Mouse (Mus musculus) liver, embryonic 16.5 days (tissue): Measurements from ENCODE around the gene Knl1. TPM values are rescaled to one million over a fixed set of nuclear protein-coding genes. Genes with fewer than 3 reads are reported as not detected.

Source experiments
- ATAC-seq: fragments of 200-750 bp; cut with Nextera tagmentation; 2 replicates; pipeline ENCODE4 v1.8.0; 2017; ENCODE audit warnings: low read depth, mild to moderate bottlenecking, moderate number of reproducible peaks, moderate library complexity
- H3K27ac ChIP-seq: fragments of 300-500 bp; sonication (generic); 2 replicates; pipeline ENCODE4 v1.5.1; 2014; ENCODE audit warnings: mild to moderate bottlenecking, low read length
- H3K27me3 ChIP-seq: fragments of 300-500 bp; sonication (generic); 2 replicates; pipeline ENCODE4 v1.6.1; 2014; ENCODE audit warnings: low read depth, low read length, mixed read lengths; ENCODE audit not compliant: control insufficient read depth, insufficient read depth
- H3K36me3 ChIP-seq: fragments of 300-500 bp; sonication (generic); 2 replicates; pipeline ENCODE4 v1.6.1; 2014; ENCODE audit warnings: mild to moderate bottlenecking; ENCODE audit not compliant: control insufficient read depth, insufficient read depth
- H3K4me1 ChIP-seq: fragments of 300-500 bp; sonication (generic); 2 replicates; pipeline ENCODE4 v1.6.1; 2014; ENCODE audit warnings: low read depth, low read length, mixed read lengths; ENCODE audit not compliant: control insufficient read depth
- H3K4me2 ChIP-seq: fragments of 300-500 bp; sonication (generic); 2 replicates; pipeline ENCODE4 v1.6.1; 2014; ENCODE audit warnings: low read depth, low read length, mixed read lengths
- H3K4me3 ChIP-seq: fragments of 300-500 bp; sonication (generic); 2 replicates; pipeline ENCODE4 v1.5.1; 2014; ENCODE audit warnings: low read depth, mild to moderate bottlenecking, low read length
- H3K9ac ChIP-seq: fragments of 300-500 bp; sonication (generic); 2 replicates; pipeline ENCODE4 v1.6.1; 2014; ENCODE audit warnings: low read depth, low read length
- H3K9me3 ChIP-seq: fragments of 300-500 bp; sonication (generic); replicated peaks from 2 replicates; pipeline ENCODE4 v1.6.1; 2016; ENCODE audit warnings: low read length; ENCODE audit not compliant: control insufficient read depth
- WGBS: fragments of 180-500 bp; shearing (Covaris S2); extraction: QIAGEN DNeasy Blood & Tissue Kit; methylation state at CpG from one replicate; pipeline ENCODE4 v1.1.7; 2014; ENCODE audit not compliant: insufficient replicate concordance; 5-methylcytosine and 5-hydroxymethylcytosine counted together
- polyA plus RNA-seq: library from polyadenylated mRNA; unstranded; fragments of >200 nt; fragmentation: Nextera tagmentation; extraction: Ambion mirVana; gene quantifications from 2 replicates; pipeline ENCODE4 v1.2.1, GENCODE M21; 2015

The Knl1 gene
- polyA plus RNA-seq, 1 experiment from 2014 or later: 52.2 TPM

GRCm38 (mm10) chr2:119145199-119145598 is 98.3 kb downstream of the Knl1 start:
- no peaks in the 10 kb centered on the region for H3K4me1 ChIP-seq

GRCm38 (mm10) chr2:119146435-119146834 is 99.5 kb downstream of the Knl1 start:
- Histone ChIP-seq H3K4me3 (no peak overlapping the region), H3K27me3 (no peaks in the 10 kb centered on the region), H3K4me1 (no peaks in the 10 kb centered on the region), H3K4me2 (no peak overlapping the region), H3K9ac (no peak overlapping the region), H3K27ac (no peak overlapping the region), H3K36me3 (peaks cover 72% of the 10 kb centered on the region), H3K9me3 (no peaks in the 10 kb centered on the region; the same call in 1 of the 2 replicates)
- no peak for ATAC-seq
- WGBS: 84% methylated on average over 6 of the region's 6 CpGs

More at GRCm38 (mm10) chr2:119145199-119145598, 98.3 kb downstream of the Knl1 start:
- no peak overlapping the region for H3K27ac ChIP-seq
- WGBS: 80% methylated on average over 2 of the region's 2 CpGs
- ATAC-seq: peak; percentile 53
- no peak overlapping the region for H3K4me3 ChIP-seq
- H3K9ac ChIP-seq: no peak overlapping the region
- H3K9me3 ChIP-seq: no peaks in the 10 kb centered on the region; the same call in 1 of the 2 replicates
- no peak overlapping the region for H3K4me2 ChIP-seq
- peaks cover 71% of the 10 kb centered on the region for H3K36me3 ChIP-seq
- H3K27me3 ChIP-seq: no peaks in the 10 kb centered on the region

GRCm38 (mm10) chr2:119147160-119147678 is 100.3 kb downstream of the Knl1 start:
- no peak overlapping the region for H3K9ac ChIP-seq
- no peaks in the 10 kb centered on the region for H3K27me3 ChIP-seq
- ATAC-seq: no peak
- 93% methylated on average over 22 of the region's 22 CpGs for WGBS
- H3K9me3 ChIP-seq: no peaks in the 10 kb centered on the region; the same call in 1 of the 2 replicates
- H3K4me1 ChIP-seq: peaks cover 5% of the 10 kb centered on the region
- peaks cover 71% of the 10 kb centered on the region for H3K36me3 ChIP-seq
- no peak overlapping the region for H3K4me2 ChIP-seq
- H3K4me3 ChIP-seq: no peak overlapping the region
- H3K27ac ChIP-seq: no peak overlapping the region

- WGBS: 88% methylated on average over 8 of the region's 8 CpGs
- Histone ChIP-seq H3K4me1 (peaks cover 8% of the 10 kb centered on the region), H3K36me3 (peaks cover 69% of the 10 kb centered on the region), H3K27me3 (no peaks in the 10 kb centered on the region), H3K4me2 (no peak overlapping the region), H3K9ac (no peak overlapping the region), H3K27ac (no peak overlapping the region), H3K4me3 (no peak overlapping the region), H3K9me3 (no peaks in the 10 kb centered on the region; the same call in 1 of the 2 replicates)
- no peak for ATAC-seq
Measured at GRCm38 (mm10) chr2:119147775-119148174, 100.9 kb downstream of the Knl1 start.

GRCm38 (mm10) chr2:119152255-119152654 is 105.3 kb downstream of the Knl1 start:
- 54% methylated on average over 6 of the region's 6 CpGs for WGBS
- Histone ChIP-seq H3K36me3 (peaks cover 55% of the 10 kb centered on the region), H3K9ac (no peak overlapping the region), H3K4me3 (no peak overlapping the region), H3K4me2 (no peak overlapping the region), H3K4me1 (peaks cover 34% of the 10 kb centered on the region), H3K27me3 (no peaks in the 10 kb centered on the region), H3K9me3 (no peaks in the 10 kb centered on the region), H3K27ac (0 out of 2 replicates have a peak overlapping the region, but pooled peaks have one; percentile 16)
- ATAC-seq: no peak

GRCm38 (mm10) chr2:119154683-119155082 is 107.8 kb downstream of the Knl1 start:
- H3K4me3 ChIP-seq: peak overlapping the region; percentile 99
- H3K4me2 ChIP-seq: peak overlapping the region; percentile 77
- peaks cover 38% of the 10 kb centered on the region for H3K4me1 ChIP-seq
- no peaks in the 10 kb centered on the region for H3K9me3 ChIP-seq
- peak overlapping the region; percentile 96 for H3K9ac ChIP-seq
- no peaks in the 10 kb centered on the region for H3K27me3 ChIP-seq
- H3K36me3 ChIP-seq: peaks cover 36% of the 10 kb centered on the region
- peak overlapping the region; percentile 97 for H3K27ac ChIP-seq
- WGBS: 50% methylated on average over 2 of the region's 2 CpGs
- peak; percentile 25 for ATAC-seq

Other genes with a start within 250 kb of the Knl1 start
- 63.5 and 64.4 TPM in 2 replicates for gene Knstrn, start 233.1 kb upstream of the Knl1 start, polyA plus RNA-seq
- 45.3 and 50.3 TPM in 2 replicates for gene Ivd, start 185.2 kb upstream of the Knl1 start, polyA plus RNA-seq
- 2.9 and 3.0 TPM in 2 replicates for gene Bahd1, start 146.7 kb upstream of the Knl1 start, polyA plus RNA-seq
- gene Chst14, start 120.6 kb upstream of the Knl1 start, polyA plus RNA-seq: 4.0 and 4.9 TPM in 2 replicates
- gene Ccdc32, start 17.7 kb upstream of the Knl1 start, polyA plus RNA-seq: 13.3 and 13.4 TPM in 2 replicates
- gene Rpusd2, start 12.3 kb upstream of the Knl1 start, polyA plus RNA-seq: 2.0 and 2.1 TPM in 2 replicates
- 26.4 and 30.0 TPM in 2 replicates for gene Rad51, start 65.7 kb downstream of the Knl1 start, polyA plus RNA-seq
- 44.1 and 45.6 TPM in 2 replicates for gene Rmdn3, start 109.9 kb downstream of the Knl1 start, polyA plus RNA-seq
- 97.7 and 115 TPM in 2 replicates for gene Gchfr, start 120.7 kb downstream of the Knl1 start, polyA plus RNA-seq
- 0.14 and 0.18 TPM in 2 replicates for gene Gm14137, start 127.4 kb downstream of the Knl1 start, polyA plus RNA-seq
- gene Zfyve19, start 161.5 kb downstream of the Knl1 start, polyA plus RNA-seq: 17.1 and 20.4 TPM in 2 replicates
- 5.9 and 6.6 TPM in 2 replicates for gene Dnajc17, start 161.7 kb downstream of the Knl1 start, polyA plus RNA-seq
- not detected in 2 replicates for gene Ppp1r14d, start 182.8 kb downstream of the Knl1 start, polyA plus RNA-seq
- gene Spint1, start 190.2 kb downstream of the Knl1 start, polyA plus RNA-seq: 0.29 and 1.1 TPM in 2 replicates
- 0.20 TPM in 1 of 2 replicates, not detected in the other for gene Rhov, start 224.2 kb downstream of the Knl1 start, polyA plus RNA-seq
- gene Vps18, start 241.6 kb downstream of the Knl1 start, polyA plus RNA-seq: 5.5 and 6.3 TPM in 2 replicates